ENCODE assay signal across 10 mouse cellular contexts in genomic region chr17:80168425-80169182, GRCm38 (mm10). TPM values are rescaled to one million over a fixed set of nuclear protein-coding genes. Genes with fewer than 3 reads are reported as not detected.
DNase-seq lines count a peak whose midpoint lies in the region; ATAC-seq lines count a peak whose summit lies in the region.
"Had no signal": no experiment of that assay in that cellular context is flagged by ENCODE, and none has a peak within 500 bp of the region (broad histone marks: within the 10 kb centered on the region; RNA-seq: fewer than 3 reads in every experiment).

No protein-coding gene starts in this region.

- no peak for DNase-seq in kidney, adult 11 months
- peak; percentile 73 for DNase-seq in embryo, embryonic 11 days
- peak; percentile 17 to 26 for DNase-seq in gastrocnemius, postnatal 36 days
- peak; percentile 40 for DNase-seq in skeletal muscle tissue, adult 2 months (ENCODE audit: low read depth, low spot score)
- DNase-seq in thymus, postnatal 36 days = no peak

- peak; percentile 80 for ATAC-seq in kidney, embryonic 16.5 days (ENCODE audit: low FRiP score, low TSS enrichment)
- ATAC-seq in intestine, embryonic 16.5 days = peak; percentile 71
- ATAC-seq in limb, embryonic 15.5 days (ENCODE audit: insufficient number of reproducible peaks, low FRiP score, low TSS enrichment, low read depth) = no peak

- no peaks in the 10 kb centered on the region for H3K9me3 ChIP-seq in kidney, embryonic 16.5 days (ENCODE audit: low read length)
- no peaks in the 10 kb centered on the region for H3K9me3 ChIP-seq in intestine, embryonic 16.5 days (ENCODE audit: control insufficient read depth, low read length)
- H3K9me3 ChIP-seq in limb, embryonic 15.5 days = no peaks in the 10 kb centered on the region
- H3K9me3 ChIP-seq: G1E had no signal

- WGBS in kidney, embryonic 16.5 days = 19% methylated on average over 16 of the region's 16 CpGs
- 25% methylated on average over 16 of the region's 16 CpGs for WGBS in intestine, embryonic 16.5 days
- 16% methylated on average over 16 of the region's 16 CpGs for WGBS in limb, embryonic 15.5 days

- no peaks in the 10 kb centered on the region for H3K27me3 ChIP-seq in kidney, embryonic 16.5 days (ENCODE audit: insufficient read depth, low read length)
- no peaks in the 10 kb centered on the region for H3K27me3 ChIP-seq in intestine, embryonic 16.5 days (replicated peaks; ENCODE audit: control insufficient read depth, insufficient read depth, low read length)
- H3K27me3 ChIP-seq in limb, embryonic 15.5 days = no peaks in the 10 kb centered on the region

- H3K4me3 ChIP-seq in kidney, embryonic 16.5 days (ENCODE audit: low read length) = peak overlapping the region; percentile 23
- H3K4me3 ChIP-seq in intestine, embryonic 16.5 days (ENCODE audit: low read length) = peak overlapping the region; percentile 13; the same call in 1 of the 2 replicates
- H3K4me3 ChIP-seq in limb, embryonic 15.5 days = no peak overlapping the region; the same call in 1 of the 2 replicates

- peak overlapping the region; percentile 46; the same call in 1 of the 2 replicates for H3K27ac ChIP-seq in kidney, embryonic 16.5 days (ENCODE audit: low read length)
- H3K27ac ChIP-seq in intestine, embryonic 16.5 days (ENCODE audit: low read length) = peak overlapping the region; percentile 25; the same call in 1 of the 2 replicates
- H3K27ac ChIP-seq in limb, embryonic 15.5 days = peak overlapping the region; percentile 75

- H3K4me2 ChIP-seq in kidney, embryonic 16.5 days (replicated peaks; ENCODE audit: low read depth, low read length) = peak overlapping the region; percentile 50
- peak overlapping the region; percentile 42 for H3K4me2 ChIP-seq in intestine, embryonic 16.5 days (ENCODE audit: low read depth, low read length)
- H3K4me2 ChIP-seq in limb, embryonic 15.5 days = peak overlapping the region; percentile 45

- H3K9ac ChIP-seq in kidney, embryonic 16.5 days (replicated peaks; ENCODE audit: low read length) = no peak overlapping the region
- no peak overlapping the region for H3K9ac ChIP-seq in intestine, embryonic 16.5 days (ENCODE audit: low read depth, low read length)
- no peak overlapping the region for H3K9ac ChIP-seq in limb, embryonic 15.5 days

- intact Hi-C loops in gastrocnemius, postnatal 36 days (cut with DNase I) = no loop called here

- peaks cover 16% of the 10 kb centered on the region for H3K4me1 ChIP-seq in kidney, embryonic 16.5 days (ENCODE audit: insufficient read depth, low read length)
- H3K4me1 ChIP-seq in intestine, embryonic 16.5 days (ENCODE audit: control insufficient read depth, insufficient read depth, low read length) = peaks cover 12% of the 10 kb centered on the region
- peaks cover 25% of the 10 kb centered on the region for H3K4me1 ChIP-seq in limb, embryonic 15.5 days

- H3K36me3 ChIP-seq in kidney, embryonic 16.5 days (ENCODE audit: insufficient read depth, low read length) = no peaks in the 10 kb centered on the region
- H3K36me3 ChIP-seq in intestine, embryonic 16.5 days (ENCODE audit: control insufficient read depth, insufficient read depth, low read length) = no peaks in the 10 kb centered on the region
- no peaks in the 10 kb centered on the region for H3K36me3 ChIP-seq in limb, embryonic 15.5 days
- H3K36me3 ChIP-seq: G1E had no signal

RNA-seq across cellular contexts. Expression of gene Srsf7, which starts 38.5 kb away (rescaled TPM):
- 618 and 645 TPM in 2 replicates for polyA plus RNA-seq in kidney, embryonic 16.5 days (2015; fragmentation: Nextera tagmentation; extraction: Ambion mirVana)
- total RNA-seq in gastrocnemius, postnatal 36 days (2021) = 10 to 100 TPM; 22.9 to 27.4 TPM
- 415 and 476 TPM in 2 replicates for polyA plus RNA-seq in intestine, embryonic 16.5 days (2015; fragmentation: Nextera tagmentation; extraction: Ambion mirVana)
- polyA plus RNA-seq in limb, embryonic 15.5 days (2015; fragmentation: Nextera tagmentation; extraction: Ambion mirVana) = 496 and 517 TPM in 2 replicates

RNA-seq across cellular contexts. Expression of gene Ttc39d, which starts 38.7 kb away (rescaled TPM):
- polyA plus RNA-seq in kidney, embryonic 16.5 days (2015; fragmentation: Nextera tagmentation; extraction: Ambion mirVana) = not detected in 2 replicates
- not detected for total RNA-seq in gastrocnemius, postnatal 36 days (2021)
- 0.07 TPM in 1 of 2 replicates, not detected in the other for polyA plus RNA-seq in intestine, embryonic 16.5 days (2015; fragmentation: Nextera tagmentation; extraction: Ambion mirVana)
- polyA plus RNA-seq in limb, embryonic 15.5 days (2015; fragmentation: Nextera tagmentation; extraction: Ambion mirVana) = 0.05 TPM in 1 of 2 replicates, not detected in the other
- polyA plus RNA-seq: G1E; large intestine, adult 2 months had no signal

RNA-seq across cellular contexts. Expression of gene Galm, which starts 41.3 kb away (rescaled TPM):
- polyA plus RNA-seq in kidney, embryonic 16.5 days (2015; fragmentation: Nextera tagmentation; extraction: Ambion mirVana) = 23.5 and 26.2 TPM in 2 replicates
- total RNA-seq in gastrocnemius, postnatal 36 days (2021) = 1 to 10 TPM; 1.8 to 2.2 TPM
- polyA plus RNA-seq in intestine, embryonic 16.5 days (2015; fragmentation: Nextera tagmentation; extraction: Ambion mirVana) = 101 and 113 TPM in 2 replicates
- polyA plus RNA-seq in limb, embryonic 15.5 days (2015; fragmentation: Nextera tagmentation; extraction: Ambion mirVana) = 12.9 and 14.1 TPM in 2 replicates
- total RNA-seq: G1E had no signal
- polyA plus RNA-seq: G1E had no signal

RNA-seq across cellular contexts. Expression of gene Gemin6, which starts 55.6 kb away (rescaled TPM):
- 40.9 and 45.1 TPM in 2 replicates for polyA plus RNA-seq in kidney, embryonic 16.5 days (2015; fragmentation: Nextera tagmentation; extraction: Ambion mirVana)
- 1 to 10 TPM; 4.4 to 6.3 TPM for total RNA-seq in gastrocnemius, postnatal 36 days (2021)
- polyA plus RNA-seq in intestine, embryonic 16.5 days (2015; fragmentation: Nextera tagmentation; extraction: Ambion mirVana) = 38.5 and 44.4 TPM in 2 replicates
- 29.5 and 32.6 TPM in 2 replicates for polyA plus RNA-seq in limb, embryonic 15.5 days (2015; fragmentation: Nextera tagmentation; extraction: Ambion mirVana)

Comparison
In these comparisons a context has a peak if more than half of its experiments do, and no peak if none do; other contexts are left out.
1. H3K27ac ChIP-seq: peak in every context shown above with its lines; median percentile 75 in limb, embryonic 15.5 days; 46 in kidney, embryonic 16.5 days; 25 in intestine, embryonic 16.5 days.
2. DNase-seq: peak in embryo, embryonic 11 days (single experiment), gastrocnemius, postnatal 36 days (2 of 2) and skeletal muscle tissue, adult 2 months (single experiment); none in kidney, adult 11 months (single experiment) and thymus, postnatal 36 days (0 of 2).
3. Peak in every context shown above with its lines, with median percentiles within 50 percentile points of each other: H3K4me2 ChIP-seq.